Mouse (Mus musculus) liver, embryonic 16.5 days (tissue): ENCODE results near the gene 1700009N14Rik. TPM values are rescaled to one million over a fixed set of nuclear protein-coding genes. Genes with fewer than 3 reads are reported as not detected.

ENCODE experiments used
- ATAC-seq: fragments of 200-750 bp; cut with Nextera tagmentation; 2 replicates; pipeline ENCODE4 v1.8.0; 2017; ENCODE audit warnings: low read depth, mild to moderate bottlenecking, moderate number of reproducible peaks, moderate library complexity
- H3K27ac ChIP-seq: fragments of 300-500 bp; sonication (generic); 2 replicates; pipeline ENCODE4 v1.5.1; 2014; ENCODE audit warnings: mild to moderate bottlenecking, low read length
- H3K27me3 ChIP-seq: fragments of 300-500 bp; sonication (generic); 2 replicates; pipeline ENCODE4 v1.6.1; 2014; ENCODE audit warnings: low read depth, low read length, mixed read lengths; ENCODE audit not compliant: control insufficient read depth, insufficient read depth
- H3K36me3 ChIP-seq: fragments of 300-500 bp; sonication (generic); 2 replicates; pipeline ENCODE4 v1.6.1; 2014; ENCODE audit warnings: mild to moderate bottlenecking; ENCODE audit not compliant: control insufficient read depth, insufficient read depth
- H3K4me1 ChIP-seq: fragments of 300-500 bp; sonication (generic); 2 replicates; pipeline ENCODE4 v1.6.1; 2014; ENCODE audit warnings: low read depth, low read length, mixed read lengths; ENCODE audit not compliant: control insufficient read depth
- H3K4me2 ChIP-seq: fragments of 300-500 bp; sonication (generic); 2 replicates; pipeline ENCODE4 v1.6.1; 2014; ENCODE audit warnings: low read depth, low read length, mixed read lengths
- H3K4me3 ChIP-seq: fragments of 300-500 bp; sonication (generic); 2 replicates; pipeline ENCODE4 v1.5.1; 2014; ENCODE audit warnings: low read depth, mild to moderate bottlenecking, low read length
- H3K9ac ChIP-seq: fragments of 300-500 bp; sonication (generic); 2 replicates; pipeline ENCODE4 v1.6.1; 2014; ENCODE audit warnings: low read depth, low read length
- H3K9me3 ChIP-seq: fragments of 300-500 bp; sonication (generic); replicated peaks from 2 replicates; pipeline ENCODE4 v1.6.1; 2016; ENCODE audit warnings: low read length; ENCODE audit not compliant: control insufficient read depth
- WGBS: fragments of 180-500 bp; shearing (Covaris S2); extraction: QIAGEN DNeasy Blood & Tissue Kit; methylation state at CpG from one replicate; pipeline ENCODE4 v1.1.7; 2014; ENCODE audit not compliant: insufficient replicate concordance; 5-methylcytosine and 5-hydroxymethylcytosine counted together
- polyA plus RNA-seq: library from polyadenylated mRNA; unstranded; fragments of >200 nt; fragmentation: Nextera tagmentation; extraction: Ambion mirVana; gene quantifications from 2 replicates; pipeline ENCODE4 v1.2.1, GENCODE M21; 2015

1700009N14Rik gene
- not detected in 2 replicates for polyA plus RNA-seq

- Histone ChIP-seq H3K9me3 (no peaks in the 10 kb centered on the region), H3K27me3 (no peaks in the 10 kb centered on the region), H3K4me1 (no peaks in the 10 kb centered on the region), H3K9ac (no peak within 1 kb of the TSS), H3K36me3 (no peaks in the 10 kb centered on the region), H3K4me2 (no peak within 1 kb of the TSS), H3K4me3 (no peak within 1 kb of the TSS), H3K27ac (no peak within 1 kb of the TSS)
- no peak for ATAC-seq
- WGBS: 61% methylated on average over 3 of the region's 3 CpGs
Measured at GRCm38 (mm10) chr4:39450069-39450468, at the start of gene 1700009N14Rik. Gene 1700009N14Rik, plus strand, starts transcription at chr4:39450295.

DNA sequence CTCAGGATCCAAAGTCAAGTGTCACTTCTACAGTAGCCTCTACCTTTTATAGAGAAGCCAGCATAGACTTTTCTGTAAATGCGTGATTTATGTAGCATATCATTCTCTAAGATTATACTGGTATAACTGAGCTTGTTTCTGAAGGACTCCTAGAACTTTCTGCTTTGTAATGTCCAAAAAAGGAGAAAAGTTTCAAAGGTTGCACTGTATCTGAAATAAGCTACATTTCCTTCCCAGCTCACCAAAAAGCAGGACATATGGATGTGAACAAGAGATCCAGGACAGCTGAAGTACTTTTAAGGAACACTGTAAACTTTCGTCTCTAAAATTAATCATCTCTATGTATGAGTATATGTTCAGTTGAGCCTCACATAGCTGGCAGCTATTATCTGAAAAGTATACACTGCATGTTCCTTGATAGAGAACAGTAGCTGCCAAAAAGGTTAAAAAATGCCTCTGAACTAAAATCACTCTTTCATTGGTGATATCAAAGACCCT is 12.2 kb upstream of the 1700009N14Rik start:
- H3K4me1 ChIP-seq: no peaks in the 10 kb centered on the region
- no peaks in the 10 kb centered on the region for H3K27me3 ChIP-seq
- ATAC-seq: no peak
- no peak overlapping the region for H3K9ac ChIP-seq
- WGBS: 50% methylated on average over 2 of the region's 2 CpGs
- H3K4me3 ChIP-seq: no peak overlapping the region
- no peaks in the 10 kb centered on the region for H3K36me3 ChIP-seq
- no peak overlapping the region for H3K27ac ChIP-seq
- H3K9me3 ChIP-seq: no peaks in the 10 kb centered on the region
- H3K4me2 ChIP-seq: no peak overlapping the region

DNA sequence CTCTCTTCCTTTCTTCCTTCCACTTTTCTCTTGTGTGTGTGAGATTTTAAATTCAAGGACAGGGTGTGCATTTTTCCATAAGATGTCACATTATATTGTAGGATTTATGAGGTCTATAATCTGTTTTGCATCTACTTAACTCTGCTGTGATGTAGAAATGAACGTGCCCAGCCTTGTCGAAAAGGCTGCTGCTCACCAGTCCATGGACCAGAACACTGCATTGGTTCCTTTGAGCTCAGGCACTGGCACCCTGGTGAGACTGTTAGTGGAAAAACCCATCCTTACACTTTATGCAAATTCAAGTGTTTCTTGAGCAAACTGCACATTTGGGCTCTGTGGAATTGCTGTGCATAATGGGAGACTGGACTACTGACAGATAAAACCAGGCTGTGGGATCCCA is 24.2 kb downstream of the 1700009N14Rik start:
- Histone ChIP-seq H3K36me3 (no peaks in the 10 kb centered on the region), H3K27me3 (no peaks in the 10 kb centered on the region), H3K27ac (no peak overlapping the region), H3K4me3 (no peak overlapping the region), H3K4me2 (no peak overlapping the region), H3K9ac (no peak overlapping the region), H3K4me1 (no peaks in the 10 kb centered on the region), H3K9me3 (no peaks in the 10 kb centered on the region)
- no peak for ATAC-seq
- WGBS: 64% methylated on average over 2 of the region's 2 CpGs

DNA sequence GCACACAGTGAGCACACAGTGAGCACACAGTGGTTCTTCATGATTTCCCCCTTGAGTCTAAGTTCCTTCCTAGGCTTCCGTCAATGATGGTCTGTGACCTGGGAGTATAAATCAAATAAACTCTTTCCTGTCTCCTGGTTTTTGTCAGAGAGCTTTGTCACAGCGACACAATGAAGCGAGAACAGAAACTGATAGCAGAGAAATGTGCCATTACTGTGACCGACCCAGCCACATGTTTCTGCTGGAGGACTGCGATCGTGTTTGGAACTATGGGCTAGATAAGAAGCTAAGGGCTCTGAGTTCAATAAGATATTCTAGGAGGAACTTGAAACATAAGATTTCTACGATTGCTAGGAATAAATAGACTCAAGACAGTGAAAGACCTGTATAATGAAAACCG is 36.3 kb downstream of the 1700009N14Rik start:
- no peak overlapping the region for H3K4me3 ChIP-seq
- no peaks in the 10 kb centered on the region for H3K9me3 ChIP-seq
- H3K4me2 ChIP-seq: no peak overlapping the region
- no peak for ATAC-seq
- H3K27me3 ChIP-seq: no peaks in the 10 kb centered on the region
- no peak overlapping the region for H3K27ac ChIP-seq
- H3K4me1 ChIP-seq: no peaks in the 10 kb centered on the region
- 58% methylated on average over 8 of the region's 8 CpGs for WGBS
- no peaks in the 10 kb centered on the region for H3K36me3 ChIP-seq
- H3K9ac ChIP-seq: no peak overlapping the region

DNA sequence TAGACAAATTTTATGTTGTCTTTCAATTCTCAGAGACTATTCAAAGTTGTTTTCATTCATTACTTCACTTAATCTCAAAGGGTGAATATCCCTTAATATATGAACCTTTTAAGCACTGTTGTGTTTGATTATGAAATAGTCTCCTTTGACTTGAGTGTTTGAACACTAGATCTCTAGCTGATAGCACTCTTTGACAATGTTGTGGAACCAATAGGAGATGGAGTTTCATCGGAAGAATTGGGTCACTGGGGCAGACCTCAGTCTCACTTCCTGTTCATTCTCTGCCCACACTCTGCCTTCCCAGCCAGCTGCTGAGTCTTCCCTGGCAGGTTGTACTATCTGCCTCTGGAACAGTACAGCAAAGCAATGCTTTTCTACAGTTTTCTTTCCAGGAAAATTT is 43.5 kb downstream of the 1700009N14Rik start:
- no peak overlapping the region for H3K27ac ChIP-seq
- no peaks in the 10 kb centered on the region for H3K27me3 ChIP-seq
- 25% methylated on average over 1 of the region's 1 CpGs for WGBS
- no peak overlapping the region for H3K4me3 ChIP-seq
- ATAC-seq: 0 out of 2 replicates have a peak, but pooled peaks have one; percentile 41
- no peaks in the 10 kb centered on the region for H3K4me1 ChIP-seq
- no peaks in the 10 kb centered on the region for H3K9me3 ChIP-seq
- H3K36me3 ChIP-seq: no peaks in the 10 kb centered on the region
- H3K4me2 ChIP-seq: no peak overlapping the region
- H3K9ac ChIP-seq: no peak overlapping the region

GRCm38 (mm10) chr4:39495875-39496274 is 45.8 kb downstream of the 1700009N14Rik start:
- Histone ChIP-seq H3K4me1 (no peaks in the 10 kb centered on the region), H3K27ac (no peak overlapping the region), H3K27me3 (no peaks in the 10 kb centered on the region), H3K9me3 (no peaks in the 10 kb centered on the region), H3K4me2 (no peak overlapping the region), H3K9ac (no peak overlapping the region), H3K36me3 (no peaks in the 10 kb centered on the region), H3K4me3 (no peak overlapping the region)
- ATAC-seq: no peak
- 46% methylated on average over 1 of the region's 1 CpGs for WGBS
